Mouse (Mus musculus) brain, adult 10 weeks (tissue): ENCODE measurements around the gene Gm45717. TPM values are rescaled to one million over a fixed set of nuclear protein-coding genes. Genes with fewer than 3 reads are reported as not detected.

Experiments
- polyA plus RNA-seq: library from polyadenylated mRNA; stranded (reverse); fragments of 350-450 nt; fragmentation: Illumina TruSeq; extraction: RNeasy Lipid Tissue Mini Kit (QIAGEN cat#74804); gene quantifications from one replicate; pipeline ENCODE4 v1.2.3, GENCODE M21; 2015; ENCODE audit warnings: low read depth, low replicate concordance

Gm45717 gene
- polyA plus RNA-seq, result not detected

DNA sequence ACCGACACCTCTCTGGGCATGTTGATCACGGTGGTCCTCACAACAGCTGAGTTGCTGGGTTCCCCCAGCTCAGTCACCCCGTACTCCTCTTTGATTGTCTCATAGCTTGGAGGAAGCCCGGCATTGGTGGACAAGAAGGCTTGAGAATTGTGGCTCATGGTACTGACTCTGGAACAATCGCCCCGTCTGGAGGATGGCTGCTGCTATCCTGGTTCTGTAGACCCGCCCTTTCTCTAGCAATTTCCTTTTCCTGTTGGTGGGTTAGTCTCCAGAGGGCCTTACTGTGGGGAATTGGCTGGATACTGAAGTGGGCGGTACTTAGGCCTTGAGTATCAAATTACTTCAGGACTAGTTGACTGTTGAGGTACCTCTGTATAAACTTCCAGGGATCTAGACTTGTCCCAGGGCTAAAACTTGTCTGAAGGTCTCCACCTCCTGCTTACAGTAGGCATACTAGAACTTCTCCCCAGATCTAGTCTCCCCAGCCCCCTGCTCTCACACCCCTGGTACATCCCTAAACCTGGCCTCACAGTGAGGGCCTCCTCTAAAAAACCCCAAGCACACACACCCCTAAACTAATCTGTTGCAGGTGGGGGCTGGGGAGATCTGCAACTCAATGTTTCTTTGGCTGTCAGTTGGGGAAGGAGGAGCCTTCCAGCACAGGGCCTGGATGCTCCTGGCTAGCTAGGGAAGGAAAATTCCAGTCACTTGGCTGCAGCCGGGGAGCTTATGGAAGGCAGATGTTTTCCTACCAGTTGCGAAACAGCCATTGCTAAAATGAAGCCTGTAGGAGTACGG, at the start of gene Gm45717, which contains the start of gene Ifitm2:
TSS of gene Gm45717 (minus strand) at position 180 of the 798 bp plus-strand sequence.
TSS of gene Ifitm2 (minus strand) at position 230 of the 798 bp plus-strand sequence.

DNA sequence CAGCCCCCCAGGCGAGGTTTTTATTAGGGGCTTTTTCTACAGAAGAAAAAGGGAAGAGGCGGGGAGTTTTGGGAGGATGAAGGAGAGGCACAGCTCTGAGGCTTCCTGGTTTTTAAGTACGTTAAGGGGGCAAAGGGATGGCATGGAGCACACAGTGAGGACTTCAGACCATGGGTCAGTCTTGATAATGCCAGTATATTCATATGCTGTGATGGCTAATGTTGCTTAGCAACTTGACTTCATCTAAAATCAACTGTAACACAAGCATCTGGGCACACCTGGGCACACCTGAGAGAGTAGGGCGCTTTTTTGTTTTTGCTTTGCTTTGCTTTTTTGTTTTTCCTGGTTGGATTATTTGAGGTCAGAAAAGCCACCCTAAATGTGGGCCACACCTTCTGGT, 11.2 kb upstream of the Gm45717 start, which contains the start of gene Ifitm1:
TSS of gene Ifitm1 (plus strand) at position 301 of the 400 bp plus-strand sequence.

DNA sequence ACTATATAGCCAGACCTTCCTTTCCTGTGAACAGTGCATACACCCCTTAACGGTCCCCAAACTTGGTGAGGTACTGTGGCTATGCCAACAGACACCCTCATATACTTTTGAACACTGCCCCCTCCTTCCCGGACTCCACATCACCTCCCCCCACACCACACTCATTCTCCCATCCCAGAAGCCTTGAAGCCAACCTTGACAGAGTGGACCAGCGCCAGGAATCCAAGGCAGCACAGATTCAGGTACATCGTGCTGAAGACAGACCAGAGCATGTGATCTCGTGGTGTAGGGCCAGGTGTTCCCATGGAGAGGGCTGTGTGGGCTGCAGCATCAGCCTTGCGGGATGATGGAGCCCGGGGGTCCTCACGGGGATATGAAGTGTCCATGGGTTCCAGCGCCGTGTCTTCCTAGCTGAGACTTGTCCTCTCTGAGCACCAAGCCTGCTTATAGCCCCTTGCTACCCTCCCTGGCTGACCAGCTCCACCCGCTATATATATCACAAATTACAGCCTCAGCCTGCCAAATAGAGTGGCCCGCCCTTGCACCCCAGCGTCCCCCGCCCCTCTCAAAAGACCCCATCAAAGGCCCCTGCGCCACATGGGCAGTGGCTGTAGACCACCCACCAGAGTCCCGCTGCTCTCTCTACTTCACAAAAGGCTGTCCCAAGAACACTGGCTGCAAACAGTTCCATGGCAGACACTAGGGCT, 5.8 kb downstream of the Gm45717 start, which contains the start of gene Ifitm5:
TSS of gene Ifitm5 (minus strand) at position 468 of the 707 bp plus-strand sequence.

DNA sequence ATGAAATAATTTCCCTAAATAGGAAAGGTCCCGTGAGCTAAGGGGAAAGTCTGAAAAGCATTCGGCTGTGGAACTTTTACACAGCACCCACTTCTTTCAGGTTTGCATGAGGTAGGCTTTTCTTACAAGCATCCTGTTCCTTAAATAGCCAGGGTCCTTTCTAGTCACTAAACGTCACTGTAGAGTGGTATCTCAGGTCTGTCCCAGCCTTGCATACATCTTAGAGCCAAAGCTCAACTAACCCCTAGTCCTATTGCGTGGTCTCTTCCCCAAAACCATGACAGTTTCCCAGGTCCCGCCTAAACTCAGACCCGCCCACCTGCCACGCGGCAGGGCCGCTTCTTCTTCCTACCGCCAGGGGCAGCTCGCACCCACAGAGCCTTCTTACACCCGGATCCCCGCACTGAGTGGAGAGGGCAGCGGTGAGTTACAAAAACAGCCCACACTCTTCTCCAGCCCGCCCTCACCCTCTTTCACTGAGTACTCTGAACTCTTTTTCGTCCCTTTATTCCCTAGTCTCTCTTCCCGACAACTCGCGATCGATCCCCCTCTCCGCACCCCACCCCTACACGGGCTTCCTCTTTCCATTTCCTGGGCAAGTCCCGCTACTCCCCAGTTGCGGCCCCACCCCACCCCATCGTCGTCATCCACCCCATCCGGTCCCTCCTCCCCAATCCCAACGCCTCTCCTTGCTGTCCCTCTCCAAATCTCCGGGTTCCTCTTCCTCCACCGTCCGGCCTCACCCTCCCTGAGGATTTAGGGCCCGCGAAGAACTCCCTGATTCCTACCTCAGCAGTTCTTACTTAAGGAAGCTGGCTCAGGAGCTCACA, 14.3 kb downstream of the Gm45717 start, which contains the start of gene Pgghg:
TSS of gene Pgghg (plus strand) at position 170 of the 830 bp plus-strand sequence.

DNA sequence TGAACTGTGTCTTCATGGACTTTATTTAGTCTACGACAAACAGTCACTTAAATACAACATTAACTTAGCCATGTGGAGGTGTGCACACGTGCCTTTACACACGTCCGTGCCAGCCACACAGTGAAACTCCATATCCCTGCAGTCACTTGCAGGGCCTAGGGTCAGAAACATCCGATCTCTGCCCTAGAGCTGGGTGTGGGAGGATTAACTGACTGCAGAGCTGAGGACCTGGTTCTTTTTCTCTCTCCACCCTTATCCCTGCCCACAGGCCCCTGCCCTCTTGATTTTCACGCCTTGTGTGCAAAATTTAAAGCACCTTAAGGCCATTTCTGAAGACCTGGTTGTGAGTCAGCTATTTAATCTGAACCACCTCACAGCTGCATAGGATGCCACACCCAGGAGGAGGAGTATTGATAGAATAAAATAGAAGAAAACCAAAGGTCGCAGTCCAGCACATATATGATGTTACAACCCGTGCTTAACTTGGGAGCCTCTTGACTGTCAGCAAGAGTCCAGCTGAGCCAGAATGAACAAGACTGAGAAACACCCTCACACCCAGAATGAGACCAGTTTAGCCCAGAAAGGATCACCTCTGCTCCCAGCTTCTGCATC, 35.2 kb downstream of the Gm45717 start, which contains the start of gene Nlrp6:
TSS of gene Nlrp6 (plus strand) at position 485 of the 612 bp plus-strand sequence.

DNA sequence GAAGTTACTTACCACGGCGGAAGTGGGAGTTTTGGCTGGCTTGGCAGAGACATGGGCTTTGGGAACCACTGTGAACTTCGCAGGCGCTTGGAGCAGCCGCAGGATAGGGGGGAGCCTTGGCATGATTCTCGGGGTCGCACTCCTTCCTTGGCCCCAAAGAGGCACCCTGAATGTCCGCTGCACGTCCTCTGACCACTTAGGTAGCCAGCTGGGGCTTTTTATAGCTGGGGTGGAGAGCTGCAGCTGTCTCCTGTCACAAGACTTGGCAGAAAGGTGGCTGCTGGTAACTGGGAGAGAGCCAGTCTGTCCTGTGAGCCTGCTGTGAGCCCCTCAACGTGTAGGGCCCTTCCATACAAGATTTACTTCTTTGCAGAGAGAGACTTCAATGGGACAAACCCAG, 55.5 kb downstream of the Gm45717 start, which contains the start of gene Cox8b:
TSS of gene Cox8b (minus strand) at position 227 of the 400 bp plus-strand sequence.

Other genes with a start within 250 kb of the Gm45717 start
- gene Cyp2e1, start 192.2 kb downstream of the Gm45717 start, polyA plus RNA-seq, result 0.73 TPM
- 0.52 TPM for gene Syce1, start 168.1 kb downstream of the Gm45717 start, polyA plus RNA-seq
- 21.9 TPM for gene Zfp941, start 133.8 kb downstream of the Gm45717 start, polyA plus RNA-seq
- 1.6 TPM for gene Urah, start 120.9 kb downstream of the Gm45717 start, polyA plus RNA-seq
- gene Scgb1c1, start 110.4 kb downstream of the Gm45717 start, polyA plus RNA-seq, result not detected
- gene Odf3, start 108.1 kb downstream of the Gm45717 start, polyA plus RNA-seq, result 0.28 TPM
- gene Gm45785, start 99.6 kb downstream of the Gm45717 start, polyA plus RNA-seq, result not detected
- 66.6 TPM for gene Ric8a, start 99.0 kb downstream of the Gm45717 start, polyA plus RNA-seq
- 34.2 TPM for gene Bet1l, start 98.4 kb downstream of the Gm45717 start, polyA plus RNA-seq
- 133 TPM for gene Psmd13, start 74.0 kb downstream of the Gm45717 start, polyA plus RNA-seq
- gene Sirt3, start 73.6 kb downstream of the Gm45717 start, polyA plus RNA-seq, result 133 TPM
- 4.6 TPM for gene Cox8b, start 55.5 kb downstream of the Gm45717 start, polyA plus RNA-seq
- gene Nlrp6, start 35.0 kb downstream of the Gm45717 start, polyA plus RNA-seq, result 0.34 TPM
- gene Pgghg, start 14.5 kb downstream of the Gm45717 start, polyA plus RNA-seq, result 4.3 TPM
- not detected for gene Ifitm5, start 5.6 kb downstream of the Gm45717 start, polyA plus RNA-seq
- gene Ifitm2, start 50 bp upstream of the Gm45717 start, polyA plus RNA-seq, result 31.6 TPM
- 8.0 TPM for gene Ifitm1, start 11.3 kb upstream of the Gm45717 start, polyA plus RNA-seq
- 39.7 TPM for gene Ifitm3, start 54.8 kb upstream of the Gm45717 start, polyA plus RNA-seq
- 1.1 TPM for gene Ifitm6, start 62.0 kb upstream of the Gm45717 start, polyA plus RNA-seq
- gene Gm17387, start 73.2 kb upstream of the Gm45717 start, polyA plus RNA-seq, result not detected
- 44.9 TPM for gene B4galnt4, start 105.2 kb upstream of the Gm45717 start, polyA plus RNA-seq
- gene Pkp3, start 122.3 kb upstream of the Gm45717 start, polyA plus RNA-seq, result not detected
- 2.7 TPM for gene Sigirr, start 144.6 kb upstream of the Gm45717 start, polyA plus RNA-seq
- not detected for gene Ano9, start 161.9 kb upstream of the Gm45717 start, polyA plus RNA-seq
- gene Ptdss2, start 166.4 kb upstream of the Gm45717 start, polyA plus RNA-seq, result 59.5 TPM
- 53.6 TPM for gene Rnh1, start 216.9 kb upstream of the Gm45717 start, polyA plus RNA-seq
- gene Hras, start 238.1 kb upstream of the Gm45717 start, polyA plus RNA-seq, result 235 TPM
- 3.7 TPM for gene Lrrc56, start 238.2 kb upstream of the Gm45717 start, polyA plus RNA-seq